Comparison of ENCODE assay signal across 8 mouse cellular contexts in the genomic region with DNA sequence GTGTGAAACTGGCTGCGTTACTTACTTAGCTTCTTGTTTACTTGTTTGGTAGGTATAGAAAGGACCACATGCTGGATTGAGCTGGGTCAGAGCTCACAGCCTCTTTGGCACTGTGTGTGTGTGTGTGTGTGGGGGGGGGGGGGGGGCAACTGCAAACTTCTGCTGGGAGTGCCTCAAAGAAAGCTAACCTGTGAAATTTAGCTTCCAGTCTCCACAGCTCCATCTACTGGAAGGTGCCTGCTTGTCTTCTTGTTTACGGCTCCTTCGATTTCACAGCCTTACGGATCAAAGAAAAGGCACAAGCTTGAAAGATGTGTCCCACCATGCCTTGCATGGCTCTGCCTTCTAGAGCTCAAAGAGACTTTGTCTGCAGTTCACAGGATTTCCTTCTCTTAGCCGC. TPM values are rescaled to one million over a fixed set of nuclear protein-coding genes. Genes with fewer than 3 reads are reported as not detected.
DNase-seq lines count a peak whose midpoint lies in the region; ATAC-seq and TF ChIP-seq lines count a peak whose summit lies in the region.

No protein-coding gene starts in this region.

- H3K27ac ChIP-seq in hindbrain, postnatal 0 days: no peak overlapping the region
- H3K27ac ChIP-seq in hindbrain, embryonic 12.5 days: no peak overlapping the region
- no peak overlapping the region for H3K27ac ChIP-seq in CH12.LX (ENCODE audit: insufficient read depth, low read depth)
- no peak overlapping the region for H3K27ac ChIP-seq in neural tube, embryonic 15.5 days (replicated peaks)
- no peak overlapping the region for H3K27ac ChIP-seq in midbrain, embryonic 10.5 days (replicated peaks)

- no peaks in the 10 kb centered on the region for H3K9me3 ChIP-seq in hindbrain, postnatal 0 days (ENCODE audit: low read length)
- no peaks in the 10 kb centered on the region for H3K9me3 ChIP-seq in hindbrain, embryonic 12.5 days (replicated peaks)
- H3K9me3 ChIP-seq in CH12.LX (replicated peaks; ENCODE audit: low read length): no peaks in the 10 kb centered on the region
- H3K9me3 ChIP-seq in neural tube, embryonic 15.5 days (replicated peaks): no peaks in the 10 kb centered on the region
- H3K9me3 ChIP-seq in midbrain, embryonic 10.5 days (replicated peaks): no peaks in the 10 kb centered on the region

- H3K9ac ChIP-seq in hindbrain, postnatal 0 days (replicated peaks; ENCODE audit: low read length): no peak overlapping the region
- no peak overlapping the region for H3K9ac ChIP-seq in hindbrain, embryonic 12.5 days
- H3K9ac ChIP-seq in CH12.LX (ENCODE audit: insufficient read depth, low read depth): no peak overlapping the region
- H3K9ac ChIP-seq in neural tube, embryonic 15.5 days (replicated peaks): no peak overlapping the region

- H3K79me2 ChIP-seq in CH12.LX (replicated peaks; ENCODE audit: control insufficient read depth, extremely low read depth, insufficient read depth, poor library complexity, severe bottlenecking): no peaks in the 10 kb centered on the region

- in situ Hi-C loops in CH12.LX (cut with MboI; ENCODE audit: low pct_ligation_motif_present, low pct_unique_long_range_greater_than_20kb, low sequenced_read_pairs): no loop called here

- peak; percentile 52 for TF ChIP-seq CTCF in hindbrain, postnatal 0 days (IDR thresholded peaks at IDR 0.05; ENCODE audit: low read depth)
- TF ChIP-seq CTCF in CH12.LX (conservative IDR thresholded peaks at IDR 0.05 in 1 of 2, IDR thresholded peaks at IDR 0.05 in 1 of 2; ENCODE audit: low read depth in 2 of 2, low read length in 2 of 2): peak in 1 of 2 experiments; percentile 73; a peak in 2 of 4 replicates

- no peaks in the 10 kb centered on the region for H3K4me1 ChIP-seq in hindbrain, postnatal 0 days (ENCODE audit: insufficient read depth, low read length)
- H3K4me1 ChIP-seq in hindbrain, embryonic 12.5 days: 0 out of 2 replicates have a peak, but pooled peaks cover 2% of the 10 kb centered on the region
- H3K4me1 ChIP-seq in CH12.LX (ENCODE audit: control insufficient read depth in 1 of 2, insufficient read depth in 2 of 2): peaks cover 0 to 6% of the 10 kb centered on the region in 2 experiments; a peak in 1 of 4 replicates
- H3K4me1 ChIP-seq in neural tube, embryonic 15.5 days: no peaks in the 10 kb centered on the region
- no peaks in the 10 kb centered on the region; the same call in 1 of the 2 replicates for H3K4me1 ChIP-seq in midbrain, embryonic 10.5 days

- peak; percentile 53 for TF ChIP-seq RAD21 in CH12.LX (IDR thresholded peaks at IDR 0.05; ENCODE audit: low read depth, low read length)

- WGBS in hindbrain, postnatal 0 days: 31% methylated on average over 5 of the region's 5 CpGs
- WGBS in hindbrain, embryonic 12.5 days: 34% methylated on average over 5 of the region's 5 CpGs
- WGBS in neural tube, embryonic 15.5 days: 24% methylated on average over 5 of the region's 5 CpGs
- WGBS in midbrain, embryonic 10.5 days: 25% methylated on average over 5 of the region's 5 CpGs

- H3K27me3 ChIP-seq in hindbrain, postnatal 0 days (ENCODE audit: insufficient read depth, low read length): no peaks in the 10 kb centered on the region
- H3K27me3 ChIP-seq in hindbrain, embryonic 12.5 days: no peaks in the 10 kb centered on the region
- H3K27me3 ChIP-seq in CH12.LX (replicated peaks): peaks cover 3% of the 10 kb centered on the region
- H3K27me3 ChIP-seq in neural tube, embryonic 15.5 days (replicated peaks): no peaks in the 10 kb centered on the region
- H3K27me3 ChIP-seq in midbrain, embryonic 10.5 days (ENCODE audit: low read depth, poor library complexity, severe bottlenecking): no peaks in the 10 kb centered on the region

- TF ChIP-seq EP300 in CH12.LX (IDR thresholded peaks at IDR 0.05; ENCODE audit: low read length): no peak

- H3K4me2 ChIP-seq in hindbrain, postnatal 0 days (ENCODE audit: low read depth, low read length): no peak overlapping the region
- H3K4me2 ChIP-seq in hindbrain, embryonic 12.5 days (replicated peaks): no peak overlapping the region
- H3K4me2 ChIP-seq in CH12.LX (ENCODE audit: insufficient read depth, low read depth, poor library complexity, severe bottlenecking): no peak overlapping the region
- no peak overlapping the region for H3K4me2 ChIP-seq in neural tube, embryonic 15.5 days

- ATAC-seq in hindbrain, postnatal 0 days: no peak
- no peak for ATAC-seq in hindbrain, embryonic 12.5 days (ENCODE audit: low FRiP score)
- ATAC-seq in megakaryocyte progenitor cell, adult 5-6 weeks (replicated peaks; ENCODE audit: poor library complexity): peak; percentile 64
- no peak for ATAC-seq in neural tube, embryonic 15.5 days (ENCODE audit: low FRiP score)

- dilution Hi-C loops in CH12.LX (cut with MboI; ENCODE audit: extremely low pct_ligation_motif_present, extremely low pct_unique_long_range_greater_than_20kb, low sequenced_read_pairs): no loop called here

- H3K4me3 ChIP-seq in hindbrain, postnatal 0 days (ENCODE audit: low read length): no peak overlapping the region
- H3K4me3 ChIP-seq in hindbrain, embryonic 12.5 days: no peak overlapping the region
- peak overlapping the region in 1 of 3 experiments; percentile 5 for H3K4me3 ChIP-seq in CH12.LX (replicated peaks in 1 of 3; ENCODE audit: low read depth in 2 of 3, low read length in 2 of 3, poor library complexity in 1 of 3)
- no peak overlapping the region for H3K4me3 ChIP-seq in neural tube, embryonic 15.5 days (replicated peaks)
- no peak overlapping the region for H3K4me3 ChIP-seq in midbrain, embryonic 10.5 days

- TF ChIP-seq POLR2A in CH12.LX (IDR thresholded peaks at IDR 0.05; ENCODE audit: low read depth, low read length): no peak

- H3K36me3 ChIP-seq in hindbrain, postnatal 0 days (ENCODE audit: insufficient read depth, low read length): no peaks in the 10 kb centered on the region
- no peaks in the 10 kb centered on the region for H3K36me3 ChIP-seq in hindbrain, embryonic 12.5 days
- no peaks in the 10 kb centered on the region for H3K36me3 ChIP-seq in CH12.LX (replicated peaks in 1 of 2; ENCODE audit: control insufficient read depth in 1 of 2, insufficient read depth in 1 of 2, low read length in 1 of 2)
- no peaks in the 10 kb centered on the region for H3K36me3 ChIP-seq in neural tube, embryonic 15.5 days
- no peaks in the 10 kb centered on the region for H3K36me3 ChIP-seq in midbrain, embryonic 10.5 days

- peak; percentile 36 for DNase-seq in hindbrain, postnatal 0 days (ENCODE audit: low spot score)
- DNase-seq in CH12.LX (ENCODE audit: extremely low read depth): peak; percentile 52
- peak; percentile 64 for DNase-seq in embryo, embryonic 10.5 days (ENCODE audit: low spot score)
- DNase-seq in adrenal gland, postnatal 4 days (ENCODE audit: low spot score in 2 of 2): no peak
- no peak for DNase-seq in midbrain, embryonic 10.5 days (ENCODE audit: low spot score)

TF ChIP-seq in CH12.LX, 34 proteins besides CTCF, POLR2A, EP300 and RAD21:
- TF ChIP-seq TBP (conservative IDR thresholded peaks at IDR 0.05; ENCODE audit: low read depth, low read length) (no peak), MAZ (IDR thresholded peaks at IDR 0.05; ENCODE audit: low read depth, low read length) (no peak), SMC3 (IDR thresholded peaks at IDR 0.05; ENCODE audit: low read depth, low read length) (peak; percentile 58), JUN (IDR thresholded peaks at IDR 0.05; ENCODE audit: insufficient read depth, low read depth, low read length) (no peak), ZKSCAN1 (IDR thresholded peaks at IDR 0.05; ENCODE audit: borderline replicate concordance, low read depth, low read length) (no peak)

RNA-seq across cellular contexts. Expression of gene Ube2d1, which starts 17.4 kb away (rescaled TPM):
- total RNA-seq in hindbrain, postnatal 0 days (2014; rRNA removed): 58.8 and 72.3 TPM in 2 replicates
- polyA plus RNA-seq in hindbrain, postnatal 0 days (2015; fragmentation: Nextera tagmentation; extraction: Ambion mirVana): 126 and 145 TPM in 2 replicates
- polyA plus RNA-seq in hindbrain, embryonic 12.5 days (2016; fragmentation: Nextera tagmentation; extraction: Ambion mirVana): 146 and 171 TPM in 2 replicates
- total RNA-seq in CH12.LX (2012; rRNA removed) (1.0 TPM in 2 replicates), CH12.LX (2014; rRNA removed) (2.6 and 3.8 TPM in 2 replicates)
- 5.3 and 7.7 TPM in 2 replicates for polyA plus RNA-seq in CH12.LX (2012; ENCODE audit: insufficient read length, low read depth)
- 64.9 and 65.5 TPM in 2 replicates for total RNA-seq in megakaryocyte progenitor cell, adult 5-6 weeks (2015)
- 9.7 and 10.5 TPM in 2 replicates for total RNA-seq in megakaryocyte progenitor cell, adult 5-6 weeks (2017)
- 135 and 151 TPM in 2 replicates for polyA plus RNA-seq in neural tube, embryonic 15.5 days (2015; fragmentation: Nextera tagmentation; extraction: Ambion mirVana)
- 10 to 100 TPM; 23.6 to 30.3 TPM for total RNA-seq in adrenal gland, postnatal 4 days (2021)
- polyA plus RNA-seq in midbrain, embryonic 10.5 days (2016; fragmentation: Nextera tagmentation; extraction: Ambion mirVana): 100 and 117 TPM in 2 replicates

RNA-seq across cellular contexts. Expression of gene Cisd1, which starts 42.3 kb away (rescaled TPM):
- 105 and 108 TPM in 2 replicates for total RNA-seq in hindbrain, postnatal 0 days (2014; rRNA removed)
- polyA plus RNA-seq in hindbrain, postnatal 0 days (2015; fragmentation: Nextera tagmentation; extraction: Ambion mirVana): 388 and 399 TPM in 2 replicates
- polyA plus RNA-seq in hindbrain, embryonic 12.5 days (2016; fragmentation: Nextera tagmentation; extraction: Ambion mirVana): 137 and 154 TPM in 2 replicates
- total RNA-seq in CH12.LX (2012; rRNA removed) (111 and 113 TPM in 2 replicates), CH12.LX (2014; rRNA removed) (100 and 115 TPM in 2 replicates)
- 78.9 and 81.8 TPM in 2 replicates for polyA plus RNA-seq in CH12.LX (2012; ENCODE audit: insufficient read length, low read depth)
- 32.8 and 36.6 TPM in 2 replicates for total RNA-seq in megakaryocyte progenitor cell, adult 5-6 weeks (2015)
- 14.7 and 15.4 TPM in 2 replicates for total RNA-seq in megakaryocyte progenitor cell, adult 5-6 weeks (2017)
- 286 and 340 TPM in 2 replicates for polyA plus RNA-seq in neural tube, embryonic 15.5 days (2015; fragmentation: Nextera tagmentation; extraction: Ambion mirVana)
- 10 to 100 TPM; 47.8 to 55.9 TPM for total RNA-seq in adrenal gland, postnatal 4 days (2021)
- polyA plus RNA-seq in midbrain, embryonic 10.5 days (2016; fragmentation: Nextera tagmentation; extraction: Ambion mirVana): 153 and 154 TPM in 2 replicates

RNA-seq across cellular contexts. Expression of gene Ipmk, which starts 45.1 kb away (rescaled TPM):
- total RNA-seq in hindbrain, postnatal 0 days (2014; rRNA removed): 17.3 and 19.0 TPM in 2 replicates
- 14.0 and 14.4 TPM in 2 replicates for polyA plus RNA-seq in hindbrain, postnatal 0 days (2015; fragmentation: Nextera tagmentation; extraction: Ambion mirVana)
- polyA plus RNA-seq in hindbrain, embryonic 12.5 days (2016; fragmentation: Nextera tagmentation; extraction: Ambion mirVana): 23.4 and 24.8 TPM in 2 replicates
- total RNA-seq in CH12.LX (2012; rRNA removed): 14.7 and 15.2 TPM in 2 replicates
- 21.8 and 23.8 TPM in 2 replicates for total RNA-seq in CH12.LX (2014; rRNA removed)
- 24.0 and 27.1 TPM in 2 replicates for polyA plus RNA-seq in CH12.LX (2012; ENCODE audit: insufficient read length, low read depth)
- 25.7 and 26.0 TPM in 2 replicates for total RNA-seq in megakaryocyte progenitor cell, adult 5-6 weeks (2015)
- 24.8 and 25.4 TPM in 2 replicates for total RNA-seq in megakaryocyte progenitor cell, adult 5-6 weeks (2017)
- 14.9 and 15.3 TPM in 2 replicates for polyA plus RNA-seq in neural tube, embryonic 15.5 days (2015; fragmentation: Nextera tagmentation; extraction: Ambion mirVana)
- 10 to 100 TPM; 19.9 to 21.5 TPM for total RNA-seq in adrenal gland, postnatal 4 days (2021)
- polyA plus RNA-seq in midbrain, embryonic 10.5 days (2016; fragmentation: Nextera tagmentation; extraction: Ambion mirVana): 19.1 and 20.2 TPM in 2 replicates

Comparison
In these comparisons a context has a peak if more than half of its experiments do, and no peak if none do; other contexts are left out.
1. DNase-seq: peak in hindbrain, postnatal 0 days (single experiment), CH12.LX (single experiment) and embryo, embryonic 10.5 days (single experiment); none in adrenal gland, postnatal 4 days (0 of 2) and midbrain, embryonic 10.5 days (single experiment).
2. RNA of gene Ube2d1, which starts 17.4 kb away (polyA plus RNA-seq): 135 to 151 TPM in neural tube, embryonic 15.5 days, 146 to 171 TPM in hindbrain, embryonic 12.5 days, 126 to 145 TPM in hindbrain, postnatal 0 days and 100 to 117 TPM in midbrain, embryonic 10.5 days; 5.3 to 7.7 TPM in CH12.LX; every median in the first group is over 10 times any median in the second.